Mouse (Mus musculus) bone marrow, adult 2 months (tissue): Measurements from ENCODE around the gene Grn.

ENCODE experiments used
- CTCF ChIP-seq: fragments of 200-500 bp; IDR thresholded peaks from 2 replicates; pipeline ENCODE4 v1.5.1; 2011; ENCODE audit warnings: low read length, control low read depth; ENCODE audit not compliant: control insufficient read depth, insufficient read depth
- POLR2A ChIP-seq: fragments of 200-500 bp; IDR thresholded peaks from 2 replicates; pipeline ENCODE4 v1.6.1; 2011; ENCODE audit warnings: low read depth, mild to moderate bottlenecking, control low read depth, low read length, borderline replicate concordance; ENCODE audit not compliant: control insufficient read depth

GRCm38 (mm10) chr11:102409795-102410330 lies 20.3 kb upstream of the Grn start:
- TF ChIP-seq CTCF (no peak), POLR2A (no peak)
